Comparison of ENCODE assay signal across 12 mouse cellular contexts in genomic region chr15:7814371-7814680, GRCm38 (mm10). TPM values are rescaled to one million over a fixed set of nuclear protein-coding genes. Genes with fewer than 3 reads are reported as not detected.
DNase-seq lines count a peak whose midpoint lies in the region; ATAC-seq lines count a peak whose summit lies in the region.
"Had no signal": no experiment of that assay in that cellular context is flagged by ENCODE, and none has a peak within 500 bp of the region (broad histone marks: within the 10 kb centered on the region; RNA-seq: fewer than 3 reads in every experiment).

No protein-coding gene starts in this region.

- peaks cover 55% of the 10 kb centered on the region for H3K27me3 ChIP-seq in intestine, embryonic 15.5 days (replicated peaks)
- peaks cover 73% of the 10 kb centered on the region for H3K27me3 ChIP-seq in midbrain, embryonic 16.5 days (ENCODE audit: control insufficient read depth, insufficient read depth, low read depth, low read length)

- peak overlapping the region; percentile 65; the same call in 1 of the 2 replicates for H3K4me3 ChIP-seq in intestine, embryonic 15.5 days (replicated peaks)
- no peak overlapping the region for H3K4me3 ChIP-seq in midbrain, embryonic 16.5 days (ENCODE audit: low read depth, low read length)

- intact Hi-C loops in gastrocnemius, postnatal 36 days (cut with DNase I) = loop anchor here (10.0 kb wide), 2 partner anchors 220 to 250 kb away; no protein-coding TSS in a partner anchor

- peak; percentile 44 for DNase-seq in embryo, embryonic 9.5 days (ENCODE audit: extremely low spot score)
- DNase-seq in embryo, embryonic 10 days (ENCODE audit: low spot score) = no peak
- DNase-seq in Muller cell, postnatal 12 days (ENCODE audit: inconsistent ontology term) = peak; percentile 45
- no peak for DNase-seq in ovary, adult 18-20 months (ENCODE audit: low spot score)
- DNase-seq in gastrocnemius, postnatal 36 days = no peak
- DNase-seq: adrenal gland, postnatal 36 days had no signal

- H3K4me1 ChIP-seq in intestine, embryonic 15.5 days (replicated peaks) = peaks cover 25% of the 10 kb centered on the region
- H3K4me1 ChIP-seq in midbrain, embryonic 16.5 days (ENCODE audit: control insufficient read depth, insufficient read depth, low read length) = peaks cover 29% of the 10 kb centered on the region

- H3K4me2 ChIP-seq in intestine, embryonic 15.5 days (replicated peaks) = peak overlapping the region; percentile 89
- peak overlapping the region; percentile 96; the same call in 1 of the 2 replicates for H3K4me2 ChIP-seq in midbrain, embryonic 16.5 days (ENCODE audit: low read length)

- ATAC-seq in intestine, embryonic 15.5 days = no peak
- ATAC-seq in midbrain, embryonic 16.5 days = no peak
- ATAC-seq in monocyte, adult 5-6 weeks (replicated peaks; ENCODE audit: insufficient number of reproducible peaks, low FRiP score, low TSS enrichment, poor library complexity, severe bottlenecking) = no peak

- H3K9me3 ChIP-seq in intestine, embryonic 15.5 days = no peaks in the 10 kb centered on the region
- no peaks in the 10 kb centered on the region for H3K9me3 ChIP-seq in midbrain, embryonic 16.5 days (replicated peaks; ENCODE audit: control insufficient read depth, low read length, poor library complexity, severe bottlenecking)

- 26% methylated on average over 7 of the region's 7 CpGs for WGBS in intestine, embryonic 15.5 days
- 7% methylated on average over 7 of the region's 7 CpGs for WGBS in midbrain, embryonic 16.5 days

- no peak overlapping the region for H3K27ac ChIP-seq in intestine, embryonic 15.5 days
- no peak overlapping the region for H3K27ac ChIP-seq in midbrain, embryonic 16.5 days (ENCODE audit: low read length)
- H3K27ac ChIP-seq: left cerebral cortex, adult 2 months had no signal

- H3K36me3 ChIP-seq in intestine, embryonic 15.5 days = no peaks in the 10 kb centered on the region
- no peaks in the 10 kb centered on the region for H3K36me3 ChIP-seq in midbrain, embryonic 16.5 days (ENCODE audit: control insufficient read depth, insufficient read depth, low read length)

- 0 out of 2 replicates have a peak overlapping the region, but pooled peaks have one; percentile 20 for H3K9ac ChIP-seq in intestine, embryonic 15.5 days
- H3K9ac ChIP-seq in midbrain, embryonic 16.5 days (ENCODE audit: low read depth, low read length) = no peak overlapping the region

RNA-seq across cellular contexts. Expression of gene Gdnf, which starts 3.7 kb away (rescaled TPM):
- 2.1 and 2.2 TPM in 2 replicates for polyA plus RNA-seq in intestine, embryonic 15.5 days (2015; fragmentation: Nextera tagmentation; extraction: Ambion mirVana)
- 0.05 and 0.11 TPM in 2 replicates for polyA plus RNA-seq in midbrain, embryonic 16.5 days (2015; fragmentation: Nextera tagmentation; extraction: Ambion mirVana)
- 0.32 to 0.78 TPM (median 0.57 TPM) in 3 replicates for total RNA-seq in monocyte, adult 5-6 weeks (2017)
- under 1 TPM; 0.48 to 0.64 TPM for total RNA-seq in gastrocnemius, postnatal 36 days (2021)
- total RNA-seq: hematopoietic stem cell, adult 5-6 weeks had no signal
- polyA plus RNA-seq: lung, embryonic 16.5 days had no signal

Comparison
In these comparisons a context has a peak if more than half of its experiments do, and no peak if none do; other contexts are left out.
1. DNase-seq: peak in embryo, embryonic 9.5 days (single experiment) and Muller cell, postnatal 12 days (single experiment); none in embryo, embryonic 10 days (single experiment), ovary, adult 18-20 months (single experiment) and gastrocnemius, postnatal 36 days (0 of 2).